Mouse (Mus musculus) heart, postnatal 25 days (tissue): ENCODE results near the gene Nup85. TPM values are rescaled to one million over a fixed set of nuclear protein-coding genes. Genes with fewer than 3 reads are reported as not detected.
A peak's percentile ranks its signal among the peaks of the same experiment; 100 is the strongest.

ENCODE experiments used
- DNase-seq: peaks from one replicate; pipeline ENCODE4 v3.0.0; 2022; ENCODE audit warnings: low spot score
- intact Hi-C: fragments of 180-260 bp; cut with DNase I; formaldehyde crosslinking; loops from one replicate; pipeline ENCODE4 v1.15.1; 2025
- total RNA-seq, 2 experiments: library from RNA; stranded (reverse); gene quantifications; 2 replicates each; pipeline ENCODE4 v1.2.3; 2021

The Nup85 gene
- total RNA-seq, 2 experiments from 2014 or later: 20.4 to 25.1 TPM

DNA sequence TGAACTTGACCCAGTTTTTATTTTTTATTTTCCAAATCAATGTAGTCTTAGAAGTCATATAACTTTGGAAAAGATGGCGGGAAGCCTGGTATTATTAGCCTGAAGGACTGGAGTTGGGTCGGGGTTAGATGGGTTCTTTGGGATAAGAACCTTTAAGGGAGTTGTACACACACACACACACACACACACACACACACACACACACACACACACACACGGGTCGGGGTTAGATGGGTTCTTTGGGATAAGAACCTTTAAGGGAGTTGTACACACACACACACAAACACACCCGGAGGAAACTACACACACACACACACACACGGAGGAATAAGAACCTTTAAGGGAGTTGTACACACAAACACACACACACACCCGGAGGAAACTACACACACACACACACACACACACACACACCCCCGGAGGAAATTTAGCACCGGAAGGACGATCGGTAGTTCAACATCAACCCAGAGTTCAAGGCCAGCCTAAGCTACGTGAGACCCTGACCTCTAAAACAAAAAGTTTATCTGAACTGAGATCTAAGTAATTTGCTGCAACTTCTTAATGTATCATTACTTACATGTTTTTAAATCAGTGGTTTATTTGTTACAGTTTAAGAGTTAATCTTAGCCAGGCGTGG is 64.3 kb downstream of the Nup85 start:
- intact Hi-C loops: no loop called here
- no peak for DNase-seq

DNA sequence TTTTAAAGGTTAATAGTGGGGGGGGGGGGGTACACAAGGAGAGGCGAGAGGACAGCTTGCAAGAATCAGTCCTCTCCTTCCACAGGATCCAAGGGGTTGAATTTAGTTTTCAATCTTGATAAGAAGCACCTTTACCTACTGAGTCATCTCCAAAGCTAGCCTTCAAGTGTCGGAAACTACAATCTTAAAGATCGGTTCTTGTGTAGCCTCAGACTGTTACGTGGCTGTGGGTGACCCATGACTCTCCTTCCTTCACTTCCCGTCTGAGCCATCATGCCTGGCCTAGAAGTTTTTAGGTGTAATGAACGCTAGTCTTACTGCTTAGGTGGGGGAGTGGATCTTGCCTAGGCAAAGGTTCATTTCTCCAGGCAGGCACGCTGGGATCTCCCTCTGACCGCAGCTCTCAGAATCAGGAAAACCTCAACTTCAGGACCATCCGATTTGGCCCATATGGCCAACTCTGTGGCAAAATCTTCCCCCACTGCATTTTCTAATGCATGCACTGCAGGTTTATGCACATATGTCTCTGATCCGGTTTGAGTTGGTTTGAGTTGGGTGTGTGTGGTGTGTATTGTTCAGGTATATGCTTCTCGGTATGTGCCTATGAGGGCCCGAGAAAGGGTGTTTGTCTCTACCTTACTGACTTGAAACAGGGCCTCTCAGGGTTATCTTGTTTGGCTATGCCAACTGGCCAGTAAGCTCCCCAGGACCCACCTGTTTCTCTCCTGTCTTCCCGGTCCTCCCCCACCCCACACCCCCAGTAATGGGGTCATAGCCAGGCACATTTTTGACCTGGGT is 65.7 kb downstream of the Nup85 start:
- DNase-seq: no peak
- intact Hi-C loops: no loop called here

DNA sequence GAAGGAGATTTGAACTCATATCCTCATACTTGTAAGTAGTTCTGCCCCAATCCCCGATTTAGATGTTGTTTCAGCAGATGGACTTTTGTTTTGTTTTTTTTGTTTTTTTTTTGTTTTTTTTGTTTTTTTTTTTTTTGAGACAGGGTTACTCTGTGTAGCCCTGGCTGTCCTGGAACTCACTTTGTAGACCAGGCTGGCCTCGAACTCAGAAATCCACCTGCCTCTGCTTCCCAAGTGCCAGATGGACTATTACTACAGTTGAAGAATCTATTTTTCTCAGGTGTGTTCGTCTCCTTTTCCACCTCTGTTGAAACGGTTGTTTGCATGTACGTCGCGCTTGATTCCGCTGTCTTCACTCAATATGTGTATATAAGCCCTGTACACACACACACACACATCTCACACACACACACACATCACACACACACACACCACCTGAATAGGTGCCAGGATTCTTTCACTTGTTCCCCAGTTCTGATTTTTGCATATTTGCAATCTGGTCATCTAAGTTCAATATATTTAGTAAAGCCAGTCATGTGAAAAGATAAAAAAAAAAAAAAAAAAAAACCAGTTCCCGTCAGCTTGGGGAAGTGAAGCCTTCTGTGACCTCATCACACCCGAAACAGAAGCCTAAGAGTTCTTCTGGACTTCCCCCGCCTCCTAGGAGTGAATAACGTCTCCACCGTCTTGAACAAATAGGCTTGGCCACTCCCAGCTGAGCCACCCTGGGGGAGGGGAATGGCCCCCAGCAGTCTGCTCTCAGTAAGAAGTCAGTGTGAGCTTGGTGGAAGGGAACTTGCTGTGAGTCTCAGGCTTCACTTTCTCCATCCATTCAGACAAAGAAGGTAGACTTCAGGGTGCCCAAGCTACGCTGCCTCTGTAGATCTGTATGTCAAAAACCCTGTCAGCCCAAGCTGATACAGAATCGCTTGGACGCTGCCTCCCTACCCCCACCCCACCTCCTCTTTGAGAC is 66.6 kb downstream of the Nup85 start:
- intact Hi-C loops: no loop called here
- DNase-seq: peak; percentile 36

GRCm38 (mm10) chr11:115631505-115631890 is 67.3 kb downstream of the Nup85 start:
- intact Hi-C loops: no loop called here
- no peak for DNase-seq

- intact Hi-C loops: no loop called here
- DNase-seq: no peak
Observed at GRCm38 (mm10) chr11:115632247-115632646, 68.0 kb downstream of the Nup85 start.

DNA sequence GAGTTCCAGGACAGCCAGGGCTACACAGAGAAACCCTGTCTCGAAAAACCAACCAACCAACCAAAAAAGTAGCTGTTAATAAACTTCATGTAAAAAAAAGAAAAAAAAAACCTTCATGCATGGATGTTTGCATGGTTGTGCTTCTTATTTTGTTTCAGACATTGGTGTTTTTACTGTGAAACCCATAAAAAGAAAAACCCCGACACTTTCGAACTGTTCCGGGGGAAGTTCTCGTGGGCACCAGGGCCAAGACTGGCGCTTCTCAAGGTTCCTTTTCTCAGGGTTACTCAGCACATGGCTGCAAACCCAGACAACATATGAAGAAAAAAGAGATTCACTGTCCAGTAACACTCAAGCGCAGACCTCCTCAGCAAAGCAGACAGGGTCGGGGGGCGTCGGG is 68.6 kb downstream of the Nup85 start:
- intact Hi-C loops: no loop called here
- DNase-seq: no peak

Other genes with a start within 250 kb of the Nup85 start
- gene Ush1g, start 242.4 kb upstream of the Nup85 start, total RNA-seq: under 1 TPM in 1 of 2 experiments, not detected in 1; 0.20 TPM
- gene Otop3, start 229.7 kb upstream of the Nup85 start, total RNA-seq: not detected
- gene Hid1, start 196.7 kb upstream of the Nup85 start, total RNA-seq: 1 to 10 TPM; 4.2 to 5.4 TPM
- gene Cdr2l, start 182.5 kb upstream of the Nup85 start, total RNA-seq: 1 to 10 TPM; 5.5 to 6.6 TPM
- 100 to 1,000 TPM; 143 to 145 TPM for gene Mrpl58, start 160.7 kb upstream of the Nup85 start, total RNA-seq
- 1,000 to 10,000 TPM; 2,312 to 2,343 TPM for gene Atp5h, start 144.5 kb upstream of the Nup85 start, total RNA-seq
- gene Kctd2, start 144.3 kb upstream of the Nup85 start, total RNA-seq: 10 to 100 TPM; 27.0 to 28.0 TPM
- gene Trim80, start 123.9 kb upstream of the Nup85 start, total RNA-seq: not detected
- not detected for gene Slc16a5, start 102.0 kb upstream of the Nup85 start, total RNA-seq
- 1 to 10 TPM; 1.4 to 2.3 TPM for gene Armc7, start 88.8 kb upstream of the Nup85 start, total RNA-seq
- 10 to 100 TPM; 13.9 to 14.9 TPM for gene Nt5c, start 72.6 kb upstream of the Nup85 start, total RNA-seq
- gene Jpt1, start 50.0 kb upstream of the Nup85 start, total RNA-seq: 100 to 1,000 TPM; 121 to 135 TPM
- 100 to 1,000 TPM; 165 to 177 TPM for gene Sumo2, start 28.2 kb upstream of the Nup85 start, total RNA-seq
- gene Mrps7, start 39.5 kb downstream of the Nup85 start, total RNA-seq: 10 to 100 TPM; 74.0 to 82.3 TPM
- gene Gga3, start 39.6 kb downstream of the Nup85 start, total RNA-seq: 10 to 100 TPM; 20.9 to 24.5 TPM
- gene Mif4gd, start 48.5 kb downstream of the Nup85 start, total RNA-seq: 10 to 100 TPM; 45.5 to 56.9 TPM
- 10 to 100 TPM; 41.6 to 45.9 TPM for gene Slc25a19, start 63.9 kb downstream of the Nup85 start, total RNA-seq
- 100 to 1,000 TPM; 107 to 108 TPM for gene Grb2, start 144.2 kb downstream of the Nup85 start, total RNA-seq
- gene Tmem94, start 201.0 kb downstream of the Nup85 start, total RNA-seq: 100 to 1,000 TPM; 102 to 110 TPM
- gene Caskin2, start 249.2 kb downstream of the Nup85 start, total RNA-seq: 10 to 100 TPM; 41.8 to 52.2 TPM